Mouse (Mus musculus) ES-Bruce4 (cell line): ENCODE measurements at regions not wholly inside any gene's neighbourhood (a gene's known extent, or its start where the extent isn't known, plus 50 kb on each side); places are given as distances from the start of the nearest gene placed in this dataset.

Experiments used
- CTCF ChIP-seq: IDR thresholded peaks from one replicate; pipeline ENCODE4 v1.8.1; 2011; ENCODE audit warnings: low read depth, low read length
- EP300 ChIP-seq: IDR thresholded peaks from 2 replicates; pipeline ENCODE4 v1.6.1; 2011; ENCODE audit warnings: low read depth, low read length; ENCODE audit not compliant: insufficient read depth
- POLR2A ChIP-seq: IDR thresholded peaks from one replicate; pipeline ENCODE4 v1.8.1; 2011; ENCODE audit warnings: low read length; ENCODE audit not compliant: insufficient read depth

- TF ChIP-seq POLR2A: no peak
- peak; percentile 2 for TF ChIP-seq CTCF
- no peak for TF ChIP-seq EP300
These were observed 202.7 kb upstream of the Irx1 start for GRCm38 (mm10) chr13:72166225-72166624.
